Mouse (Mus musculus): ENCODE data around the gene Prkch.

The Prkch gene

DNA sequence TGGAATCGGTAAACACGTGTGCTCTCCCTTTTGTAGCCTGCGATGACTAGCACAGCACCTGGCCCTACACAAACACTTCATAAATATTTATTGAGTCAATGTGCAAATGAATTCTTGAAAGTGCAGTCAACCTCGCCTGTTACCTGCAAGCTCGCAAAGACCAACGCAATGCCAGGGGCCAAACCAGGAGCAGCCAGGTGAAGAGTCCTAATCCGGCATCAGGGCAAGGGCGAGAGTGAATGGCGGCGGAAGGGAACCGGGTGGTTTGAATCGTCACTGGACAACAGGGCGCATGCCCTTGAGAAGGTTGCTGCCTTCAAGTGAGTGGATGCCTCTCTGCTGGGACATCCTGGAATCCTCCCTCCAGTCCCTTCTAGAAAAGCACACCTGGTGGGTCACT lies 208.6 kb downstream of the Prkch start:
- in situ Hi-C loops (cut with MseI, MboI), result no loop called here

DNA sequence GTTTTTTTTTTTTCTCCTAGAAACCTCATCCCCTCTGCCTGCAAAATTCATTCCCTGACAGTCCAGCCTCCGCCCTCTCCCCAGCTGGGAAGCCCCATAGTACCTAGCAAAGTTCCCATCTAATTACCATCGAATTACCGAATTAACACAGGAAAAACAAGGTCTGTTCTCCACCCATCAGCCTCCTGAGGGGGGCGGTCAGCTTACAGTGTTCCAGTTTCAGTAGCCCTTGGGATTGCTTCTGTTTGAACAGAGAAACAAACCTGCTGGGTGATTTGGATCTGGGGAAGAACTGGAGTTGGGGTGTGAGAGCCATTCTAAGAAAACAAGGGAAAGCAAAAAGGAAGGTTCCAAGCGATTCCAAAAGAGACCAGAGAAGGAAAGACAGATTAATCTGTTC lies 209.1 kb downstream of the Prkch start:
- in situ Hi-C loops (cut with MseI, MboI), result no loop called here

DNA sequence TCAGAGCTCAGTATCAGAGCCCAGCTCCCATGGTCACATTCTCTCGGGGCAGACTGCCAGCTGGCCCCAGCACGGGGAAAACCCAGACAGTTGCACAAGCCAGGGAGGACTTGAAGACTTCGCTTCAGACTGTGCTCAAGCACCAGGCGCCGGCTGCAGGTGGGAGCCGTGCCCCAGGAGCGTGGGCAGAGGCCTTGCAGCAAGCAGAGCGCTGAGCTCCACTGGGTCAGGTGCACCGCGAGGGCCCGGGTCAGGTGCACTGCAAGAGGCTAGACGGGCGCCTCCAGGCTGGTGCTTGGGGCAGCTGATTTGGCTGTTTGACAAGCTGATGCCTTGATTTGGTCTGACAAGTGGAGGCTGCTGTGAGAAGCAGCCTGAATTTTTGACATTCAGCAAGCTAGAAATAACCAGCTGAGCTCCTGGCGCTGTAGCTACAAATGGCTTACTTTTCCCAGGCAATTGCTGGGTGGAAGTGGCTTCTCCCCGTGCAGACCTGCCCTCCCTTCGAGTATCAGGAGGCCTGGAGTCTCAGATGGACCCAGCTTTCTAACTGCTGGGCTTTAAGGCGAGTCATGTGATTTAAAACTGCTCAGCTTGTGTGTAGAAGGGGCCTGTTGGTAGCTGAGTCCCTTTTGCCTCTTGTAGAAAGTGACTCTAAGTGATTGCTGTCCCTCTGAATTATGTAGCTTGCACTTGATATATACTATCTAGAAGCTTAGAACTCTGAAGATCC lies 209.7 kb downstream of the Prkch start:
- in situ Hi-C loops (cut with MseI, MboI), result no loop called here

DNA sequence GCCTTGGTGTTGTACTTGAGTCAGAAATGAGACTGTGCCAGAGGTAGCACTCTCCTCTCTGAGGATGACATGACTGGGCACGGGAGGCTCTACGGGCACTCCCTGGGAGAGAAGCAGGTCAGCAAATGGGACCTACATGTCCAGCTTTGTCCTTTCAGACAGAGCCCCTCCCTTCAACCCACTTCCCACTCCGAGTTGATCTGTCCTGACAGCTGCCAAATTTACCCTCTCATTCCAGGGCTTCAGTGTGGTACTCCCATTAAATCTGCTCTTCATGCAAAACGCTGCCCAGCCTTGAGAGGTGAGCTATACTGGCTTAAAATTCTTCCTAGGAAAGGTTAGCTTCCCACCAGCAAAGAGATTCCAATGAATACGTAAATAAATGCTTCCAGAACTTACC lies 215.1 kb downstream of the Prkch start:
- in situ Hi-C loops (cut with MseI, MboI), result no loop called here

DNA sequence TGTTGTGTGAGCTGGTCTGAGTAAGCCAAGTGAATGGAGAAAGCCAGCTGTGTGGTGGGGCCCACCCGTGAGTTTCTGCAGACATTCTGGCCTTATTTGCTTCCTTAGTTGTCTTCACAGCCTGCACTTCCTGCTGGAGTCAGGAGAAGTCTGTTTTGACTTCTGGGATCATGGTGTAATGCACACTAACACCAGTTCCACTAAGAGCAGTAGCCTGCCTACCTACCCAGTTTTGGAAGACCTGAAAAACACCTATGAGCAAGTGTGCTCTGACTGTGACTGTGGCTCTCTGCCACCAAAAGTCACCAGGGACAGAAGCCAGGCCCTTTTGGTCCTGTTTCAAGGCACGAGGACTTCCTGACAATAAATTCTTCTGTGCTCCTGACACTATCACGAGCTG lies 216.3 kb downstream of the Prkch start:
- in situ Hi-C loops (cut with MseI, MboI), result no loop called here

DNA sequence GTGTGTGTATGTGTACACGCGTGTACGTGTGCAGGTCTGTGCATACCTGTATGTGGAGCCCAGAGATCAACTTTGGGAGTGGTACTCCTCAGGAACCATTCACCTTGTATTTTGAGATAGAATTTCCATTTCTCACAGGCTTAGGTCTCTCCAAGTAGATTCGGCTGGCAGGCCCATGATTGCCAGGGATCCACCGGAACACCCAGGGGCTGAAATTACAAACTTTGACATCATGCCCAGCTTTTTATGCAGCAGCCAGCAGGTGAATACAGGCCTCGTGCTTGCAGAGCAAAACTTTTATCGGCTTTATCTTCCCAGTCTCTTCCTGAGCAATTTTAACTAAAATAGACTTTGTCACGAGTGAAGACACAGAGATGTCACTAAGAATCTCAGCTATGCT lies 217.2 kb downstream of the Prkch start:
- in situ Hi-C loops (cut with MseI, MboI), result no loop called here

DNA sequence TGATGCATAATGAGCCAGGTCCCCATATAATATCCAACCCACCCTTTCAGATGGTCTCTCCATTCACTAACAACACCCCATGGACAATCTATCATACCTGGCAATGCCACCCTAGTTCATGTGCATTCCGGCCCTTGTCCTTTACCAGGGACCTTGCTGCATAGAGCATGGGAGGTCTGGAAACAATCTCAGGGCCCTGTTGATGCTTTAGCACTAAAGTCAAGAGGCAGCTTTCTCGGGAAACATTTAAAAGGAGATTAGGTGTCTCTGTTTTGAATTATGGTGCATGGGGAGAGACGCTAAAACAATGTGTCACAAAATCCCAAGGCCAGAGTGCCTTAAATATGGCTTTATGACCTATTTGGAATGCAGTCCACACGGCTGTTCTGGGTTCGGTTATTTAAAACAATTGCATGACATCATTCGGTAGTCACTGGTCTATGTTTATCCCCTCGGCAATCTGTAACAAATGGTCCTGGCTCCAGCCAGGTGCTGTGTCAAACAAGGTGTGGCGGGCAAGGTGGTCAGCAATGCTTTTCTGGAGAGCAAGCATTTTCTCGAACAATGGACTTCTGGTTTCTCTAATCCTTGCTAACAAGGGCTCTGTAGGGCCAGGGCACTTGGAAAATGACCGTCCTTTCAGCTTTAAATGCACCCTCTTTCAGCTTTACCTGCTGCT lies 217.9 kb downstream of the Prkch start:
- in situ Hi-C loops (cut with MseI, MboI), result no loop called here

DNA sequence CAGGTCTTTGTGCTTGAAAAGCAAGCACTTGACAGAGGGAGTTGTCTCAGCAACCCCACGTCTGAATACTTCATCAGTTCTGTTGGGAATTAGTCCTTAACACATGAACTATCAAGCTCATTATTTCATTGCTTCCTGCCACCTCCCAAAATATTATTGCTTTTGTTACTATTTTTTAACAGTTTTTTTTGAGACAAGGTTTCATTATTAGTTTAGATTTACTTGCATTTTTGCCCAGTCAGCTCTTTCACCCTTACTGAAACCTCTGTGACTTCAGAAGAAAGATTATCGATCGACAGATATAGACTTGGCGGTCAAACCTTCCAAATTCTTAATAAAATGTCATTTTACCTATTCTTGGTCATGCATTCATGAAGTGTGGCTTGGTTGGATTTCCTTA lies 219.3 kb downstream of the Prkch start:
- in situ Hi-C loops (cut with MseI, MboI), result no loop called here

DNA sequence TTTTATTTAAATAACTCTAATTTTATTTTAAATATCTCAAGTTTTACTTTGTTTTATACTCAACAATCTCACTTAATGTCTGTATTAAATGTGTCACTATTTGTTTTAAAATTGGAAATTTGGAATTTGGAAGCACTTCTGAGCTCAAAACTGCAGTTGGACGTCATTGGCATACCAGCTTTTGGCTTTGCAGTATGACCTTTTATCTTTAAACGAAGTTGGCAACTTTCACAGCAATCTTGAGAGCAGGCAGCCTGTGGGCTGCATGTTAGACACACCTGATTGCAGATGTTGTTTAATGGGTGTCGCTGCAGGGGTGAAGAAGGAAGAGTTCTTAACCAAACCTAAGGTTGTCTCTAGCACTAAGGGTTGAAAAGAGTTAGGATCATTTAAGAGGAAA lies 220.9 kb downstream of the Prkch start:
- in situ Hi-C loops (cut with MseI, MboI), result no loop called here

DNA sequence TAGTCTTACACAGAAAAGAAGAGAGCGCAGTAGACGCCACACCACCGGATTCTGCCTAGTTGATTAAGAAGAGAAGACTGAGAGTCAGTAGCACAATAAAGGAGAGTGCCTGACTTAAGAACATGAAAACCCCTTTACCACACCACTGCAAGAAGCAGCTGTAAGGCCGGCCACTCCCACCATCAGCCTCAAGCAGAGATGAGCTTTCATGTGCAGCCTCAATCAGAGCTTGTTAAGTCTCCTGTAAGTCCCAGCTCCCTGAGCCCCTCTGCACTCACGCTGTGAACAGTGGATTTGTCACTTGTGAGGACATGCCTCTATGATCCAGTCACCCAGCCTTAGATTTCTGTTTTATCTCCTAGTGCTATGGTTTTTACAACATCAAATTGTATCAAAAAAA lies 221.4 kb downstream of the Prkch start:
- in situ Hi-C loops (cut with MseI, MboI), result no loop called here

DNA sequence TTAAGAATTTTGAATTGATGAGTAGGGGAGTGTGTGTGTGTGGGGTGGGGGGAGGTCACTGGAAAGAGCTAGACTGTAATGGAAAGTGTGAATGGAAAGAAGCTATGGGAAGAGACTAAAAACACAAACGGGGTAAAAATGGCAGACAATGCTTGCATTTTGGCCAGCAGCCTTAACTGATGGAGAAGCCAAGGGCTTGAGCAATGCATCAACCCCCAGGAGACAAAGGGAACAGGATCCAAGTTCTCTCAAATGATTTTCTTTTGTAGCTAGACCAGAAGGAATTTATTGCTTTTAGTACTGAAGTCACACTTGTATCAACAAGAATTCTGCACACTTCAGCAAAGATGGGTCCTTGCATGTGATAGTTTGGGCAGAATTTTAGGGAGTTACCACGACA lies 222.6 kb downstream of the Prkch start:
- in situ Hi-C loops (cut with MseI, MboI), result no loop called here

DNA sequence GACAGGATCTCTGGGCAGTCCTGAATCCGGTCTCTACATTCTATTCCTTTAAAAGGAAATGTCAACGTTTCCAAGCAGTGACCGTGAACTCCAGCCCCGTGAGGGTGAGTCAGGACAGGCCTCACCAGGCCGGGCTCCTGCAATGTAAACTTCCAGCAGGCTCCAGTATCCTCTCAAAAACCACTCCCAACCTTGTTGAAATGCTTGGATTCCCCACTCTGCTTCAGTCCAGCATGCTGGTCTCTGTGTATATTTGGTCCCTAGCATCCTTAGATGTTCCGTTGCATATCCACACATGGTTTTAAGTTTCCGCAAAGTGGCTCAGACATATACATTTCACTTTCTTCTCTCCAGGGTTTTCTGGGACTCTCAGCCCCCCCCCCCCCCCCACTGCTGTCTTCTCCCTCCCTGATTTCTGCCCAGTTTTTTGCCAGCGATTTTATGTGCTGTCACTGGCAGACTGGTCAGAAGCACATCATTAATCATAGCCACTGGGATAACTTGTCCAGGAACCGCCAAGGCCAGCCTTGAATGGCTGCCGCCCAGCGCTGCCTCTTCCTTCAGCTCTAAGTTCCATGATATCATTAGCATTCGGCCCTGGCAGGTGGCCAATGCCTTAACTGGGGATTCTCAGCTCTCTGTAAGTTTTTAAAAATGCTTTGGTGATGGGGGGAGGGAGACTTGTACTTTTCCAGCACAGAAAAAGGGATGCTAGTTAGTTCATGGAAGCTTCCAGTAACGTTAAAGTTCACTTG lies 225.6 kb downstream of the Prkch start:
- in situ Hi-C loops (cut with MseI, MboI), result no loop called here

DNA sequence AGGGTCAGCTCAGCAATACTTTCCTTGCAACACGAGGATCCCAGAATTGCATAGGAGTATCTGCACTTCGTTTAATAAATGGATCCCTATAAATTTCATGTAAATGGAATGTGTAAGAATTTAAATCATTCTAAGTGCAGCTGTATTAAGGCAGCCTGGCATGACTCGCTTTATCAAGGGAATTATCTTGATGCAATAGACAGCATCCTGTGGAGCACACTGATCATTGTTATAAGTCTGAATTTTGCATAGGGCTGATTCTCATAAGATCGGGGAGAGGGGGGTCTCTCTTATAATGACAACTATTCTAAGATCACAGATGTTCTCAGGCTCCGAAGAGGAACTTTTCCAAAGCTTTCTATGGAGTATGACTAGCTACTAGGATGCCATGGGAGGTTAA lies 226.3 kb downstream of the Prkch start:
- in situ Hi-C loops (cut with MseI, MboI), result no loop called here

DNA sequence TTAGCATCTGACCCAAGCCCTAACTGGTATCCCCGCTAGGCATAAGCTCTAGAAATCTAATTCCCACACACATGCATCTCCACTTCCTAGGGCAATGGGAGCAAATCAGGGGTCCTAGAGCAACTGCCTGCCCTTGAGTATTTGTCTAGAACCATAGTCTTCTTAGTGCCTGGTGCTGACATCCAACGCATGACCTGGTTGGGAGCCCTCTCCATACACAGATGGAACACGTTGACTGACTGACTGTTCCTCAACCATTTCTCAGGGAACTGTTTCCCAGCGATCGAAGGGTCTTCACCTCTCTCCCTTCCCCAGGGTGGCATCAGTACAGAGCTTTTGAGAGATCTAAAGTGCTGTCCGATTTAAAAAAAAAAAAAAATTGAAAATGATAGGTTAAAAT lies 227.6 kb downstream of the Prkch start:
- in situ Hi-C loops (cut with MseI, MboI), result no loop called here

DNA sequence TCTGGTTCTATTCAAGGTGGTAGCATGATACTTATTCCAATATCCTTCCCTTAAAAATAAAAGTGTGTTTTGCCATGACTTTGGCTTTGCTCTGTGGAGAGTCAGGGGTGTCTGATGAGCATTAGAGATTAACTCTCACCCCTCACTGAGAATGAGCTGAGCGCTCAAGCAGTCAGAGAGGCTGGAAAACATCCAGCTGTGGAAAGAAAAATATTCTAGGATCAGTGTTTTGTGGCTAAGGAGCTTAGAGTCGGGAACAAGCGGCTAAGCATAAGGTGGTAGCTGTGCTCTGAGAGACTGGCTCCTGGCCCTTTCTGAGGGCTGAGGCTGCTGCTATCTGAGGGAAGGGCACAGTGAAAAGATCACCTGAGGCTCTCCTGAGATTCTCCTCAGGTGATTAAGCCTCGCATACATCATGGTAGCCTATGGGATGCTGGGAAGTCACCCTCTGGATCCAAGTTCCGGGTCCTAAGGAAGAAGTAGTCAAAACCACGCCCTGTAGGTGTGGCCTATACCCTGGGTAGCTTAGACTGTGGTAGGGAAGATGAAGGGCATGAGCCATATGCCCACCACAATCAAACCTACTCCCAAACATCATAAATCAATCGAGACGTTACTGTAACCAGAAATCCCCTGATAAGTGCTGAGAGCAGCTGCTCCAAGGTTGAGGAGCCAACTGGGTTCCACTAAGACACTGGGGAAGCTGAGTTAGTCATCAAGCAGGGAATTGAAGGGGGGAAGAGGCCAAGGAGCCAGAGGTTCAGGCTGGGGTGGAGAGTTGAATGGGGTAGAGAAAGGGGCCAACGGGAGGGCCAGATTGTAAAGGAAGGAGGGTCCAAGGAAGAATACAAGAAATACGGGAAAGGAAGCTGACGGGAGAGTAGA lies 228.7 kb downstream of the Prkch start:
- in situ Hi-C loops (cut with MseI, MboI), result no loop called here

DNA sequence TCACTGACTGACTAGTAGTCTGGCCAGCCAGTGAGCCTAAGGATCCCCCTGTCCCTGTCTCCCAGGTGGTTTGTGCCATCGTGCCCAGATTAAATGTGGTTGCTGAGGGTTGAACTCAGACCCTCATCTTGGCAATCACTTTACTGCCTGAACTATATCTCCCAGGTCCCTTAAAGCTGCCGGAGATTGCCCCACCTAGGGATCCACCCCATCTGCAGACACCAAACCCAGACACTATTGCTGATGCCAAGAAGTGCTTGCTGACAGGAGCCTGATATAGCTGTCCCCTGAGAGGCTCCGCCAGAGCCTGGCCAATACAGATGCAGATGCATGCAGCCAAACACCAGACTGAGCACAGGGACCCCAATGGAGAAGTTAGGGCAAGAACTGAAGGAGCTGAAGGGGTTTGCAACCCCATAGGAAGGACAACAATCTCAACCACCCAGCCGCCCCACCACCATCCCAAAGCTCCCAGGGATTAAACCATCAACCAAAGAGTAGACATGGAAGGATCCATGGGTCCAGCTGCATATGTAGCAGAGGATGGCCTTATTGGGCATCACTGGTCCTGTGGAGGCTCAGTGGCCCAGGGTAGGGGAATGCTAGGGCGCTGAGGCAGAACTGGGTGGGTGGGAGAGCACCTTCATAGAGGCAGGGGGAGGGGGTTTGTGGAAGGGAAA lies 229.6 kb downstream of the Prkch start:
- in situ Hi-C loops (cut with MseI, MboI), result no loop called here

DNA sequence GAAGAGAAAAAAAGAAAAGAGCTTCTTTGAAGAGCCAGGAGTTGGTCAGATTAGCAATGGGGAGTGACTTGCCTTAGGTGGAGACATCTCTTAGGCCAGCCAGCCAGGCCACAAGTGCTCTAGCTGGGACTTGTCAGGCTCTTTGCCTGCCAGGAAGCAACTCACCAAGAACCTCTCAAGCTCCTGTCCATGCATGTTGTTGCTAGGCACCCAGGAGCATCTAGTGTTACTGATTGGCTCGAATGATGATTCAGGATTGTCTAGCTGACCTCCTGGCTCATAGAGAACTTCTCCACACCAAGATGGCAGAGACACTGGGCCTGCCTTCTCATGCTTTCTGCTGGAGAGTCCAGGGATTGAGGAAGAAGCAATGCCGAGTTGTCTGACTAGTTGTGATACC lies 230.3 kb downstream of the Prkch start:
- in situ Hi-C loops (cut with MseI, MboI), result no loop called here

DNA sequence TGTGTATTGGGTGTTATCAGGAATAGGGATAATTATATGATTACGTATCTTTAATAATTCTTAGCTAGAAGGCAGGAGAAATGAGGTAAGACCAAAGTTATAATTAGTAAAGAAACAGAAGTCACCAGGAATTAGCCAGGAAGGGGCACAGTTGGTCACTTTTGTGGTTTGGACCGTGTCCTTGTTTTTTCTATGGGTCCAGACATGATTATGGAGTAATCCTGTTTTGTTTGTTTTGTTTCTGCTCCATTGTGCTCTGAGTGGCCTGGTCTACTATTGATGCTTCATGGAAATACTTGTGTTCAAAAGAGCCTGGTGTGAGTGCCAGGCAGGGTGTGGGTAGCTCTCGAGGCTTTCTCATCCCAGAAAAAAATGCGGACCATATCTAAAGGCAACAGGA lies 230.9 kb downstream of the Prkch start:
- in situ Hi-C loops (cut with MseI, MboI), result no loop called here

DNA sequence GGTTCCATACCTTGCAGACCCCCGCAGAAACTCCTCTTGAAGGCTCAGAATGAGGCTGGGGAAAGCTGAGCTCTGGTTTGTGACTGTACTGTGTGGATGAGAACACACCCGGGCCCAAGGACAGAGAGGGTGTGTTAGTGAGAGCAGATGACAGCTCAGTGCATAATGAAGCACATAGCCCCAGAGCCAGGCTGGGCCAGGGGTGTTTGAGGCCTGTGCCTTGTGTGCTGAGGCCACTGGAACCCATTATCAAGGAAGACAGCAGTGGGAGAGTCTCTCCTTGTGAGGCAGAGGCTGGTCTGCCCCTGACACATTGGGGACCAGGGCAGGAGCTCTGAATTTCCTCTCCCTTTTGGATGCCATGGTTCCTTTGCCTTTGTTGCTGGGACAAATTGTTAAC lies 231.3 kb downstream of the Prkch start:
- in situ Hi-C loops (cut with MseI, MboI), result no loop called here

DNA sequence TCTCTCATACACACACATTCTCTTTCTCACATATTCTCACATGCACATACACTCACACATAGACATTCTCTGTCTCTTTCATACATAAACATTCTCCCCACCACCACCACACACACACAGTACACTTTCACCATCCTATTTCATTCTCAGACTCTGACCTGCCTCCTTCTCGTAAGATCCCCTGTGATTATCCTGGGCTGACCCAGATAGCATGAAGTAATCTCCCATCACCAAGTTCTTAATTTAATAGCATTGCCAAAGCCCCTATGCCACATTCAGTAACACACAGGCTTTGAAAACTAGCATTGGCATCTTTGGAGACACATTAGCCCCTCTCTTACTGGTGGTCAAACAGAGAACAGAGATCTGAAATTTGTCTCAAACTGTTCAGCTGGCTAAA lies 232.3 kb downstream of the Prkch start:
- in situ Hi-C loops (cut with MseI, MboI), result no loop called here

DNA sequence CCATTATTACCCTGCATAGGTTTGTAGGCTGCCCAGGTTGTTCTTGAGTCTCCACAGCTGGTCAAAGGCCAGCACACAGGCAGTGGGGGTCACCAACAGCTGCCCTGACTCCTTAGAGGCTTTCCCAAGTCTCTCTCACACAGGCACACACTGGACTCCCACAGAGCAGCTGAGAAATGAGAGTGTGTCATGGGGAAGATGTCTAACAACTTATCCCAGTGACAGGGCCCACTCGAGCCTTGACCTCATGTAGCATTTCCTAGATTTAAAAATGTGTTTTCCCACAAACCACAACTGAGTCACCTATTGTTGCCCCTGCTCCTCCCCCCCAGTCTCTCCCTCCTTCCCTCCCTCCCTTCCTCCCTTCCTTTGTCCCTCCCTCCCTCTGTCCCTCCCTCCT lies 234.2 kb downstream of the Prkch start:
- in situ Hi-C loops (cut with MseI, MboI), result no loop called here

All from mouse trophoblast stem cell (cell line).